Mouse (Mus musculus): ENCODE results near the gene Nudt22. TPM values are rescaled to one million over a fixed set of nuclear protein-coding genes. Genes with fewer than 3 reads are reported as not detected.

The Nudt22 gene
- total and polyA plus RNA-seq, 2 experiments: 14.4 to 30.9 TPM

DNA sequence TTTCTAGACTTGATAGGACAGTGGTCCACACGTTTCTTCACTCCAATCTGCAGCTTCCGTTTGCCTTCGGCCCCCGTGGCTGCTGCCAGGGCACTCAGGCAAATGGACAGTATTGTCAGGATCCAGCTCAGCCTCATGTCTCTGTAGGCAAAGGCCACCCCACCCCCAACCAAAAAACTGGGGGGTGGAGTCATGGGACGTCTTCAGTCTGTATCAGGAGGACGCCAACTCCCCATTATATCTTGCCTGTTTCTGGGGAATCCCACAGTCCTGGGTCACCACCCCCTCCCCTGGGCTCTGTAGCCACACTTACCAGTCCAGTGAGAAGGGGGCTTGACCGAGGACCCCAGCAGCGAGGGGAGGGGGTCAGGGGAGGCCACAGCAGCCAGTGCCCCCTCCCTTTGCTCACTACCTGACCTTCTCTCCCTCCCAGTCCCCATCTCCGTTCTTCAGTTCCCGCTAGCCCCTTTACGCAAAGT lies 16.9 kb downstream of the Nudt22 start:
- H3K9ac ChIP-seq (ENCODE audit: low read depth, low read length): peak overlapping the region; percentile 72
- peak overlapping the region; percentile 72 for H3K27ac ChIP-seq (replicated peaks; ENCODE audit: insufficient read depth, low read depth, low read length)
- DNase-seq (ENCODE audit: extremely low read depth, low read depth, low spot score): peak; percentile 44
- TF ChIP-seq POLR2A (IDR thresholded peaks at IDR 0.05; ENCODE audit: extremely low read depth, insufficient read depth, low read length) (no peak), CTCF (IDR thresholded peaks at IDR 0.05; ENCODE audit: low read depth, low read length) (no peak)
- H3K27me3 ChIP-seq (ENCODE audit: control insufficient read depth, insufficient read depth, low read length): no peaks in the 10 kb centered on the region
- peaks cover 8% of the 10 kb centered on the region; the same call in 1 of the 2 replicates for H3K79me2 ChIP-seq (ENCODE audit: control insufficient read depth, insufficient read depth, low read length)
- H3K4me3 ChIP-seq (ENCODE audit: insufficient read depth, low read depth, low read length): peak overlapping the region; percentile 70
- peaks cover 22% of the 10 kb centered on the region for H3K4me1 ChIP-seq (ENCODE audit: control insufficient read depth, insufficient read depth, low read length)
- H3K36me3 ChIP-seq (ENCODE audit: control insufficient read depth, insufficient read depth, low read length): peaks cover 3% of the 10 kb centered on the region; the same call in 1 of the 2 replicates
- 3% methylated on average over 11 of the region's 11 CpGs for WGBS

DNA sequence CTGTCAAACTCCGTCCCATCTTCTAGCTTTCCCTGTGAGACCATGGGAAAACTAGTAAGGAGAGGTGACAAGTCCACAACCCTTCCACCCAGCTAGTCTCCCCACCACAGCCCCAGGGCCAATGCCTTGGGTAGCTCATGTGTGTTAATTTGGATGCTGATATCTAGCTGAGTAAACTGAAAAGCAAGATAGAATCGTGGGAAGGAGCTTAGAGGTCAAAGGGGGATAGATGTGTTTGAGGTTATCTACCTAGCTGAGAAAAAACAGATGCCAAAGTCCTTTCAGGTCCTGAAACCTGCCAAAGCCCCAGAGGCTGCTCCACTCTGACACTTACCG lies 17.3 kb downstream of the Nudt22 start:
- Histone ChIP-seq H3K27ac (replicated peaks; ENCODE audit: insufficient read depth, low read depth, low read length) (peak overlapping the region; percentile 72), H3K4me3 (ENCODE audit: insufficient read depth, low read depth, low read length) (peak overlapping the region; percentile 70; the same call in 1 of the 2 replicates), H3K9ac (ENCODE audit: low read depth, low read length) (peak overlapping the region; percentile 72), H3K4me1 (ENCODE audit: control insufficient read depth, insufficient read depth, low read length) (peaks cover 22% of the 10 kb centered on the region), H3K79me2 (ENCODE audit: control insufficient read depth, insufficient read depth, low read length) (peaks cover 8% of the 10 kb centered on the region; the same call in 1 of the 2 replicates), H3K36me3 (ENCODE audit: control insufficient read depth, insufficient read depth, low read length) (peaks cover 3% of the 10 kb centered on the region; the same call in 1 of the 2 replicates), H3K27me3 (ENCODE audit: control insufficient read depth, insufficient read depth, low read length) (no peaks in the 10 kb centered on the region)
- no peak for TF ChIP-seq CTCF (IDR thresholded peaks at IDR 0.05; ENCODE audit: low read depth, low read length)
- TF ChIP-seq POLR2A (IDR thresholded peaks at IDR 0.05; ENCODE audit: extremely low read depth, insufficient read depth, low read length): no peak
- 29% methylated on average over 3 of the region's 3 CpGs for WGBS
- peak; percentile 61 for DNase-seq (ENCODE audit: extremely low read depth, low read depth, low spot score)

DNA sequence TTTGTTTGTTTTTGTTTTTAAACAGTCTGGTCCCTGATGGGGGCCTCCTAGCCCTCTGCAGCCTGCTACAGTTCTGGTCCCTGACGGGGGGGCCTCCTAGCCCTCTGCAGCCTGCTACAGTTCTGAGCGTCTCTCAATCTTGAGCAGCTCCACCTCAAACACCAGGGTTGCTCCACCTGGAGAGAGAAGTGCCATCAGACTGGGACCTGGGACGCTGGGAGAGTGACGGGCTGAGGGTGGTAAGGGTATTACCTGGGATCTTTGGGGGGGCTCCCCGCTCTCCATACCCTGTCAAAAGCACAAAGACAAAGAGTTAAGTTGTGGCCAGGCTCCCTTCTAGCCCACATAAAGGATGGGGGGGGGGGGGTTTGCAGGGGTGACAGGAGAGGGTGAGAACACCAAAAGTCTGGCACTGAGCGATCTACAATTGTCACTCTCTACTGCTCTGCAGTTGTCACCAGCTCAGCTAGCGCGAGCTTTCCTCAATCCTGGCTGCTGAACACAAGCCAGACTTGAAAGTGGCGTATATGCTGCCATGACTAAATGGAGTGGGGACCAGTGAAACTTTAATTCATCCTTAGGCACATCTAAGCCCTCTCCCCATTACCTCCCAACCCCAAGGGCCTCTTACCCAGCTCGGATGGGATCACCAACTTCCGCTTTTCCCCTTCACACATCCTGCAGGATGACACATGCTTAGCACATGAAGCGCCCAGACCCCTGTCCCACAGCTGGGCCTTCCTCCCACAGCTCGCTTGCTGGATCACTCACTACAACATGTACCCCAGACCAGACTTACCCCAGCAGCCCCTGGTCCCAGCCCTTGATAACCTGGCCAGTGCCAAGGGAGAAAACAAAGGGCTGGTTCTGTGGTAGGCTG lies 17.9 kb downstream of the Nudt22 start:
- Histone ChIP-seq H3K4me3 (ENCODE audit: insufficient read depth, low read depth, low read length) (no peak overlapping the region), H3K27me3 (ENCODE audit: control insufficient read depth, insufficient read depth, low read length) (no peaks in the 10 kb centered on the region), H3K27ac (replicated peaks; ENCODE audit: insufficient read depth, low read depth, low read length) (peak overlapping the region; percentile 5), H3K79me2 (ENCODE audit: control insufficient read depth, insufficient read depth, low read length) (peaks cover 8% of the 10 kb centered on the region; the same call in 1 of the 2 replicates), H3K4me1 (ENCODE audit: control insufficient read depth, insufficient read depth, low read length) (peaks cover 22% of the 10 kb centered on the region), H3K9ac (ENCODE audit: low read depth, low read length) (no peak overlapping the region), H3K36me3 (ENCODE audit: control insufficient read depth, insufficient read depth, low read length) (peaks cover 3% of the 10 kb centered on the region; the same call in 1 of the 2 replicates)
- DNase-seq (ENCODE audit: extremely low read depth, low read depth, low spot score): no peak
- TF ChIP-seq CTCF (IDR thresholded peaks at IDR 0.05; ENCODE audit: low read depth, low read length) (no peak), POLR2A (IDR thresholded peaks at IDR 0.05; ENCODE audit: extremely low read depth, insufficient read depth, low read length) (no peak)
- 89% methylated on average over 13 of the region's 13 CpGs for WGBS

DNA sequence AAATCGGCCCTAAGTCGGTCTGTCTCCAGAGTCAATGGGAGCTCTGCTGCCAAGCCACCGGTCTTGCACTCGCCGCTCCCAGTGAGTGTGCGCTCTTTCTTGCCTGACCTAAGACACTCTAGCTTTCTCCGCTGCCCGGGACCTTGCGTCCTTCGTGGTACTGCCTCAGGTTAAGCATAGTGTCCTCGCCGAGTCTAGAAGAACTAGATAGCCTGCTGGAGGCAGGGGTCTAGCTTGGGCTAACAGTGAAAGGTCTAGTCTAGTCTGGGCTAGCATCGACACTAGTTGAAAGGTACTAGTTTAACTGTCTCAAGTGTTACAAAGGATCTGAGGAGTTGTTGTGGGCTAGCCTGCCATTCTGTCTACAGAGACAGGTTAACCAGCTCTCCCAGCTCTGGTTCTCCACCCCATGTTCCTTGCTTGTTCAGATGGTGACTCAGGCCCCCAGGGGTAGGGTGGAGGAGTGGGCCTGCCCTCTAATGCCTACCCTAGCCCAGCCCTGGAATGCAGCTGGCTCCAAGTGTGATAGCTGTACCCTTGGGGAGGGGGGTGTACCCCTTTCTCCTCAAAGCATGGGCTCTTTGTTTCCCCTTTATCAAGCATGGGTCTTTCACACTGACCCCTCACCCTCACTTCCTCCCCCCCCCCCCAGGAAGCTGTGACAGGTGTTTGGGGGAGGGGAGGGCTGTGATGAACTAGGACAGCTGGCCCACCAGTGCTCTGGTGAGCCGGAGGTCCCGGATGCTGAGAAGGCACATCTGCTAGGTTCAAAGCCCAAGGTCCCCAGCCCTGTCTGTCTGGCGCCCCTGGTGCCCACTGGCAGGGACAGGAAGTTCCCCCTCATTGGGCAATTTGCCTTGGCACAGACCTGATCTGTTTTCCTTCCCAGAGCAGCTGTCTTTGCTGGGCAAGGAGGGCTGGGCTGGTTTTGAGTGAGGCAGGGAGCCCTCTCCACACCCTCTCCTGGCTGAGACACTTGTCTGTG lies 20.1 kb downstream of the Nudt22 start, which contains the start of gene Plcb3:
Gene Plcb3 (minus strand): TSS at position 934 of the 985 bp plus-strand sequence.
- TF ChIP-seq CTCF (IDR thresholded peaks at IDR 0.05; ENCODE audit: low read depth, low read length) (peak; percentile 36), POLR2A (IDR thresholded peaks at IDR 0.05; ENCODE audit: extremely low read depth, insufficient read depth, low read length) (no peak)
- Histone ChIP-seq H3K27ac (replicated peaks; ENCODE audit: insufficient read depth, low read depth, low read length) (peak within 1 kb of the TSS; percentile 68), H3K36me3 (ENCODE audit: control insufficient read depth, insufficient read depth, low read length) (peaks cover 3% of the 10 kb centered on the region; the same call in 1 of the 2 replicates), H3K27me3 (ENCODE audit: control insufficient read depth, insufficient read depth, low read length) (no peaks in the 10 kb centered on the region), H3K4me3 (ENCODE audit: insufficient read depth, low read depth, low read length) (peak within 1 kb of the TSS; percentile 66), H3K9ac (ENCODE audit: low read depth, low read length) (peak within 1 kb of the TSS; percentile 72), H3K79me2 (ENCODE audit: control insufficient read depth, insufficient read depth, low read length) (peaks cover 8% of the 10 kb centered on the region; the same call in 1 of the 2 replicates), H3K4me1 (ENCODE audit: control insufficient read depth, insufficient read depth, low read length) (peaks cover 19% of the 10 kb centered on the region)
- 1% methylated on average over 16 of the region's 16 CpGs for WGBS
- DNase-seq (ENCODE audit: extremely low read depth, low read depth, low spot score): peak; percentile 57

Data from liver, adult 2 months (tissue).